Mouse (Mus musculus) MEL (cell line): ENCODE measurements around the gene Copg2.

Experiments
- CTCF ChIP-seq, 3 experiments: IDR thresholded peaks in 2 of 3; conservative IDR thresholded peaks in 1 of 3; 2 replicates each; pipeline ENCODE4 v1.5.1; 2011 to 2012; ENCODE audit warnings: low read length in 3 of 3, low read depth in 2 of 3, mild to moderate bottlenecking in 2 of 3, improper control_type of control experiment in 1 of 3, inconsistent platforms in 1 of 3, mixed read lengths in 1 of 3, moderate library complexity in 1 of 3; ENCODE audit not compliant: control insufficient read depth in 1 of 3, insufficient read depth in 1 of 3, poor library complexity in 1 of 3, severe bottlenecking in 1 of 3
- E2F4 ChIP-seq: IDR thresholded peaks from 2 replicates; pipeline ENCODE4 v1.6.1; 2011; ENCODE audit warnings: low read depth, low read length, improper control_type of control experiment, borderline replicate concordance
- EP300 ChIP-seq, 2 experiments: IDR thresholded peaks; 2 replicates each; pipeline ENCODE4 v1.6.1; 2011; ENCODE audit warnings: improper control_type of control experiment in 2 of 2, low read length in 2 of 2, low read depth in 1 of 2, mild to moderate bottlenecking in 1 of 2
- GATA1 ChIP-seq: IDR thresholded peaks from 2 replicates; pipeline ENCODE4 v1.6.1; 2011; ENCODE audit warnings: low read depth, low read length, improper control_type of control experiment
- HCFC1 ChIP-seq: IDR thresholded peaks from 2 replicates; pipeline ENCODE4 v1.6.1; 2012; ENCODE audit warnings: low read depth, mild to moderate bottlenecking, inconsistent platforms, low read length, improper control_type of control experiment, moderate library complexity
- MAX ChIP-seq: IDR thresholded peaks from 2 replicates; pipeline ENCODE4 v1.6.1; 2011; ENCODE audit warnings: low read length, improper control_type of control experiment
- MAZ ChIP-seq: IDR thresholded peaks from 2 replicates; pipeline ENCODE4 v1.6.1; 2012; ENCODE audit warnings: low read depth, mild to moderate bottlenecking, inconsistent platforms, low read length, improper control_type of control experiment
- POLR2A ChIP-seq, 2 experiments: IDR thresholded peaks; 2 replicates each; pipeline ENCODE4 v1.6.1; 2011 to 2012; ENCODE audit warnings: low read length in 2 of 2, mild to moderate bottlenecking in 2 of 2, control low read depth in 1 of 2, improper control_type of control experiment in 1 of 2, low read depth in 1 of 2, moderate library complexity in 1 of 2; ENCODE audit not compliant: control insufficient read depth in 1 of 2, insufficient read depth in 1 of 2, poor library complexity in 1 of 2
- SMC3 ChIP-seq: IDR thresholded peaks from 2 replicates; pipeline ENCODE4 v1.6.1; 2011; ENCODE audit warnings: low read depth, low read length, improper control_type of control experiment
- USF1 ChIP-seq: IDR thresholded peaks from 2 replicates; pipeline ENCODE4 v1.6.1; 2014; ENCODE audit warnings: low read depth, mild to moderate bottlenecking, inconsistent platforms, low read length, improper control_type of control experiment, moderate library complexity

DNA sequence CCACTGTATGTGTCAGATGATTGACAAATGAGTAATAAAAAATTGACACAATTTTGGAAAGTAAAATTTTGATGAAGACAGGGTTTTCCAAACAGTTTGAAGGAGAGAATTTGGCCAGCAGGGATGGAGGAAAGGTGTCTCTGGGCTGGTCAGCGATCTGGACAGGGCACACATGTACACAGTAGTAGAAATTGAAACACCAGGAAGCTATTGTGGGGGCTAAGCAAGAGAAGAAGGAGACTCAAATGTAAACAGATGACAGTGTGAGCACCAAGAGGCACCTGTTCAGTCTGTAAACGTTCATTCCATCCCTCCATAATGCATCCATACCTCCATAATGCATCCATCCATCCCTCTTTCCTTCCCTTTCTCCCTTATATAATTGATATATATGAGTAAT is 145.4 kb downstream of the Copg2 start:
- no peak for TF ChIP-seq CTCF (IDR thresholded peaks at IDR 0.05 in 2 of 3, conservative IDR thresholded peaks at IDR 0.05 in 1 of 3; ENCODE audit: control insufficient read depth in 1 of 3, insufficient read depth in 1 of 3, low read depth in 2 of 3, low read length in 3 of 3, poor library complexity in 1 of 3, severe bottlenecking in 1 of 3)
- no peak for TF ChIP-seq EP300 (IDR thresholded peaks at IDR 0.05; ENCODE audit: low read depth in 1 of 2, low read length in 2 of 2)
- TF ChIP-seq POLR2A (IDR thresholded peaks at IDR 0.05; ENCODE audit: control insufficient read depth in 1 of 2, insufficient read depth in 1 of 2, low read depth in 1 of 2, low read length in 2 of 2, poor library complexity in 1 of 2), result no peak
- TF ChIP-seq GATA1, result no peak
- no peak for TF ChIP-seq USF1
- TF ChIP-seq MAX, result no peak
- TF ChIP-seq MAZ, result no peak
- TF ChIP-seq SMC3, result no peak
- no peak for TF ChIP-seq HCFC1
- no peak for TF ChIP-seq E2F4
